Mouse (Mus musculus): ENCODE data around the gene Flrt2. TPM values are rescaled to one million over a fixed set of nuclear protein-coding genes. Genes with fewer than 3 reads are reported as not detected.

Gene Flrt2
- total and polyA plus RNA-seq, 3 experiments, result 2.2 to 6.9 (median 4.8) TPM

GRCm38 (mm10) chr12:95746856-95747579 lies 55.0 kb downstream of the Flrt2 start:
- H3K27ac ChIP-seq, result no peak overlapping the region
- H3K4me1 ChIP-seq (ENCODE audit: control insufficient read depth, insufficient read depth, low read length), result no peaks in the 10 kb centered on the region; the same call in none of the 2 replicates
- 0 out of 2 replicates have a peak, but pooled peaks have one; percentile 6 for TF ChIP-seq CTCF (IDR thresholded peaks at IDR 0.05)
- no peak for TF ChIP-seq POLR2A (IDR thresholded peaks at IDR 0.05; ENCODE audit: insufficient read depth, low read depth, low read length)
- H3K27me3 ChIP-seq (ENCODE audit: control insufficient read depth, insufficient read depth, low read length), result no peaks in the 10 kb centered on the region
- H3K79me2 ChIP-seq (replicated peaks; ENCODE audit: control insufficient read depth, insufficient read depth, low read length), result no peaks in the 10 kb centered on the region
- H3K36me3 ChIP-seq (ENCODE audit: control insufficient read depth, insufficient read depth, low read length), result peaks cover 3% of the 10 kb centered on the region
- peak in 1 of 2 experiments; percentile 24 for DNase-seq
- no peak overlapping the region for H3K9ac ChIP-seq (ENCODE audit: low read depth, low read length)
- H3K4me3 ChIP-seq, result no peak overlapping the region
- intact Hi-C loops (cut with DNase I), result no loop called here
- WGBS, result 11% methylated on average over 10 of the region's 10 CpGs

- no peak overlapping the region for H3K4me3 ChIP-seq
- no peaks in the 10 kb centered on the region for H3K27me3 ChIP-seq (ENCODE audit: control insufficient read depth, insufficient read depth, low read length)
- 88% methylated on average over 2 of the region's 2 CpGs for WGBS
- TF ChIP-seq POLR2A (IDR thresholded peaks at IDR 0.05; ENCODE audit: insufficient read depth, low read depth, low read length), result no peak
- no peak for TF ChIP-seq EP300 (IDR thresholded peaks at IDR 0.05; ENCODE audit: insufficient read depth, low read depth, low read length)
- H3K36me3 ChIP-seq (ENCODE audit: control insufficient read depth, insufficient read depth, low read length), result peaks cover 3% of the 10 kb centered on the region
- H3K79me2 ChIP-seq (replicated peaks; ENCODE audit: control insufficient read depth, insufficient read depth, low read length), result no peaks in the 10 kb centered on the region
- intact Hi-C loops (cut with DNase I), result no loop called here
- no peaks in the 10 kb centered on the region; the same call in none of the 2 replicates for H3K4me1 ChIP-seq (ENCODE audit: control insufficient read depth, insufficient read depth, low read length)
- no peak overlapping the region for H3K9ac ChIP-seq (ENCODE audit: low read depth, low read length)
- H3K27ac ChIP-seq, result no peak overlapping the region
- DNase-seq, result no peak
Observed at GRCm38 (mm10) chr12:95748760-95749159, 56.7 kb downstream of the Flrt2 start.

- Histone ChIP-seq H3K4me3 (no peak overlapping the region), H3K36me3 (ENCODE audit: control insufficient read depth, insufficient read depth, low read length) (peaks cover 3% of the 10 kb centered on the region), H3K9ac (ENCODE audit: low read depth, low read length) (no peak overlapping the region), H3K79me2 (replicated peaks; ENCODE audit: control insufficient read depth, insufficient read depth, low read length) (no peaks in the 10 kb centered on the region), H3K27me3 (ENCODE audit: control insufficient read depth, insufficient read depth, low read length) (no peaks in the 10 kb centered on the region), H3K4me1 (ENCODE audit: control insufficient read depth, insufficient read depth, low read length) (no peaks in the 10 kb centered on the region; the same call in none of the 2 replicates), H3K27ac (no peak overlapping the region)
- DNase-seq, result no peak
- TF ChIP-seq EP300 (IDR thresholded peaks at IDR 0.05; ENCODE audit: insufficient read depth, low read depth, low read length) (no peak), CTCF (IDR thresholded peaks at IDR 0.05) (no peak), POLR2A (IDR thresholded peaks at IDR 0.05; ENCODE audit: insufficient read depth, low read depth, low read length) (no peak)
- 84% methylated on average over 2 of the region's 2 CpGs for WGBS
- intact Hi-C loops (cut with DNase I), result no loop called here
Observed at GRCm38 (mm10) chr12:95749248-95749647, 57.2 kb downstream of the Flrt2 start.

GRCm38 (mm10) chr12:95759212-95759746 lies 67.3 kb downstream of the Flrt2 start:
- Histone ChIP-seq H3K4me1 (ENCODE audit: control insufficient read depth, insufficient read depth, low read length) (no peaks in the 10 kb centered on the region), H3K79me2 (replicated peaks; ENCODE audit: control insufficient read depth, insufficient read depth, low read length) (no peaks in the 10 kb centered on the region), H3K36me3 (ENCODE audit: control insufficient read depth, insufficient read depth, low read length) (no peaks in the 10 kb centered on the region), H3K27me3 (ENCODE audit: control insufficient read depth, insufficient read depth, low read length) (no peaks in the 10 kb centered on the region), H3K4me3 (no peak overlapping the region), H3K9ac (ENCODE audit: low read depth, low read length) (no peak overlapping the region), H3K27ac (no peak overlapping the region)
- intact Hi-C loops (cut with DNase I), result no loop called here
- 88% methylated on average over 5 of the region's 5 CpGs for WGBS
- TF ChIP-seq CTCF (IDR thresholded peaks at IDR 0.05), result no peak
- no peak for TF ChIP-seq POLR2A (IDR thresholded peaks at IDR 0.05; ENCODE audit: insufficient read depth, low read depth, low read length)
- no peak for TF ChIP-seq EP300 (IDR thresholded peaks at IDR 0.05; ENCODE audit: insufficient read depth, low read depth, low read length)
- DNase-seq, result no peak

GRCm38 (mm10) chr12:95765255-95765654 lies 73.2 kb downstream of the Flrt2 start:
- Histone ChIP-seq H3K36me3 (ENCODE audit: control insufficient read depth, insufficient read depth, low read length) (no peaks in the 10 kb centered on the region), H3K79me2 (replicated peaks; ENCODE audit: control insufficient read depth, insufficient read depth, low read length) (no peaks in the 10 kb centered on the region), H3K27me3 (ENCODE audit: control insufficient read depth, insufficient read depth, low read length) (no peaks in the 10 kb centered on the region), H3K27ac (no peak overlapping the region), H3K4me3 (no peak overlapping the region), H3K9ac (ENCODE audit: low read depth, low read length) (no peak overlapping the region), H3K4me1 (ENCODE audit: control insufficient read depth, insufficient read depth, low read length) (no peaks in the 10 kb centered on the region; the same call in 1 of the 2 replicates)
- TF ChIP-seq CTCF (IDR thresholded peaks at IDR 0.05) (no peak), EP300 (IDR thresholded peaks at IDR 0.05; ENCODE audit: insufficient read depth, low read depth, low read length) (no peak), POLR2A (IDR thresholded peaks at IDR 0.05; ENCODE audit: insufficient read depth, low read depth, low read length) (no peak)
- WGBS, result 76% methylated on average over 4 of the region's 4 CpGs
- DNase-seq, result no peak
- intact Hi-C loops (cut with DNase I), result no loop called here

- WGBS, result 92% methylated on average over 2 of the region's 2 CpGs
Observed at GRCm38 (mm10) chr12:95769041-95769440, 77.0 kb downstream of the Flrt2 start.

More at GRCm38 (mm10) chr12:95769041-95769440, 77.0 kb downstream of the Flrt2 start:
- Histone ChIP-seq H3K27ac (no peak overlapping the region), H3K36me3 (ENCODE audit: control insufficient read depth, insufficient read depth, low read length) (no peaks in the 10 kb centered on the region), H3K4me1 (ENCODE audit: control insufficient read depth, insufficient read depth, low read length) (no peaks in the 10 kb centered on the region; the same call in 1 of the 2 replicates), H3K27me3 (ENCODE audit: control insufficient read depth, insufficient read depth, low read length) (no peaks in the 10 kb centered on the region), H3K4me3 (no peak overlapping the region), H3K9ac (ENCODE audit: low read depth, low read length) (no peak overlapping the region), H3K79me2 (replicated peaks; ENCODE audit: control insufficient read depth, insufficient read depth, low read length) (no peaks in the 10 kb centered on the region)
- TF ChIP-seq CTCF (IDR thresholded peaks at IDR 0.05), result no peak
- TF ChIP-seq POLR2A (IDR thresholded peaks at IDR 0.05; ENCODE audit: insufficient read depth, low read depth, low read length), result no peak
- no peak for TF ChIP-seq EP300 (IDR thresholded peaks at IDR 0.05; ENCODE audit: insufficient read depth, low read depth, low read length)
- intact Hi-C loops (cut with DNase I), result no loop called here
- no peak for DNase-seq

Data from heart, adult 2 months (tissue).